Mouse (Mus musculus): Measurements from ENCODE around the gene Krtap19-4.

- no peak for TF ChIP-seq CTCF (IDR thresholded peaks at IDR 0.05; ENCODE audit: borderline replicate concordance, control insufficient read depth, extremely low read depth, insufficient read depth, low read length, poor library complexity)
- TF ChIP-seq POLR2A (IDR thresholded peaks at IDR 0.05; ENCODE audit: control insufficient read depth, extremely low read depth, insufficient read depth, low read length, poor library complexity) = no peak
These were observed 11.5 kb upstream of the Krtap19-4 start, which contains the start of gene Krtap19-5 for GRCm38 (mm10) chr16:88896357-88896756.
